Mouse (Mus musculus): ENCODE results near the gene Rbm38. TPM values are rescaled to one million over a fixed set of nuclear protein-coding genes. Genes with fewer than 3 reads are reported as not detected.
A peak's percentile ranks its signal among the peaks of the same experiment; 100 is the strongest.

The Rbm38 gene
- polyA plus RNA-seq, 1 experiment from 2014 or later, result 126 TPM

DNA sequence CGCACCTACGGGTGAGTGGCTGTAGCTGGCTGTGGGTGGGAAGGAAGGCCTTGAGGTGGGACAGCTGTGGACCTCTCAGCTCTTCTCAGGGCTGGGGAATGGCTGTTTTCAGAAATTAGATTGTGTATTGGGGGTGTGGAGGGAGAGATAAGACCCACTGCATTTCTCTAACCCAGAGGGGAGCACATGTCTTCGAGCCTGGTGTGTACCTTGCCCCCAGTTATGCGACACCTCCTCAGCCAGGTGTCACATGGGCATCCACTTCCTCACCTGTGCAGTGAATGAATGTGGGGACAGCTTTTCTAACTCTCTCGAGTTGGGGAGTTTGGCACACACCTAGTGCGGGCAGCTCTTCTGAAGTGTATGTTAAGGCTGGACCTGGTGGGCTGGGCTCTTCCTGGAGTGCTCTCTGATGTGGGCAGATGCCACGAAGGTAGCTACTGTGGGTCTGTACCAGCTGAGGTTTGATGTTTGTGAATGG lies 3.1 kb downstream of the Rbm38 start:
- Histone ChIP-seq H3K4me1 (ENCODE audit: control insufficient read depth in 2 of 2, insufficient read depth in 2 of 2, low read length in 2 of 2) (peaks cover 65 to 75% of the 10 kb centered on the region in 2 experiments), H3K9me3 (ENCODE audit: control insufficient read depth, low read length) (no peaks in the 10 kb centered on the region), H3K36me3 (ENCODE audit: control insufficient read depth, insufficient read depth, low read length) (peaks cover 46% of the 10 kb centered on the region), H3K27me3 (ENCODE audit: control insufficient read depth, insufficient read depth, low read length) (no peaks in the 10 kb centered on the region), H3K27ac (replicated peaks in 1 of 2; ENCODE audit: control insufficient read depth in 1 of 2, insufficient read depth in 1 of 2, low read depth in 2 of 2, low read length in 2 of 2) (peak overlapping the region; percentile 31 to 86; a peak in 3 of 4 replicates), H3K4me3 (ENCODE audit: control insufficient read depth in 1 of 2, insufficient read depth in 1 of 2, low read depth in 1 of 2, low read length in 2 of 2) (peak overlapping the region; percentile 93 to 96), H3K9ac (ENCODE audit: low read length) (peak overlapping the region; percentile 93), H3K4me2 (ENCODE audit: low read length) (peak overlapping the region; percentile 84)
- WGBS, result 48% methylated on average over 7 of the region's 7 CpGs
- no peak for ATAC-seq (ENCODE audit: insufficient number of reproducible peaks, insufficient read depth, low FRiP score, low read depth)

DNA sequence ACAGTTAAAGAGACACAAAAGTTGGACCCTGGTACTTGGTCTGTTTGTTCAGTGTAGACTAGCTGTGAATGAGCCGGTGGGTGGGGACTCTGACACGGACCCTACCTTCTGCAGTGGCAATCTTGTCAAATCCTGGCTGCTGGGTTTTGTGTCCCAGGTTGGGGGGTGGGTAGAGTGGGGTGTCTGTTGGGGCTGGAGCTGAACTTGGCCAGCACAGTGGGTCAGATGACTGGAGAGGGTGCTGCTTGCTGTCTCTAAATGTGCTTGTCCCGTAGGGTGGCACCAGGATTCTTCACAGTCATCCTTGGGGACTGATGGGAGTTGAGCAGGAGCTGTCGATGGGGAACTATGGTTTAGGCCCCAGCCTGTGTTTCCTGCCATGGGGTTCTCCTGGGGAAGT lies 3.7 kb downstream of the Rbm38 start:
- Histone ChIP-seq H3K9me3 (ENCODE audit: control insufficient read depth, low read length) (no peaks in the 10 kb centered on the region), H3K4me3 (ENCODE audit: control insufficient read depth in 1 of 2, insufficient read depth in 1 of 2, low read depth in 1 of 2, low read length in 2 of 2) (peak overlapping the region; percentile 93 to 96), H3K36me3 (ENCODE audit: control insufficient read depth, insufficient read depth, low read length) (peaks cover 52% of the 10 kb centered on the region), H3K4me1 (ENCODE audit: control insufficient read depth in 2 of 2, insufficient read depth in 2 of 2, low read length in 2 of 2) (peaks cover 65 to 71% of the 10 kb centered on the region in 2 experiments), H3K4me2 (ENCODE audit: low read length) (peak overlapping the region; percentile 84), H3K9ac (ENCODE audit: low read length) (peak overlapping the region; percentile 93), H3K27ac (replicated peaks in 1 of 2; ENCODE audit: control insufficient read depth in 1 of 2, insufficient read depth in 1 of 2, low read depth in 2 of 2, low read length in 2 of 2) (peak overlapping the region in 1 of 2 experiments; percentile 86; a peak in 1 of 4 replicates), H3K27me3 (ENCODE audit: control insufficient read depth, insufficient read depth, low read length) (no peaks in the 10 kb centered on the region)
- ATAC-seq (ENCODE audit: insufficient number of reproducible peaks, insufficient read depth, low FRiP score, low read depth), result no peak
- WGBS, result 47% methylated on average over 4 of the region's 4 CpGs

DNA sequence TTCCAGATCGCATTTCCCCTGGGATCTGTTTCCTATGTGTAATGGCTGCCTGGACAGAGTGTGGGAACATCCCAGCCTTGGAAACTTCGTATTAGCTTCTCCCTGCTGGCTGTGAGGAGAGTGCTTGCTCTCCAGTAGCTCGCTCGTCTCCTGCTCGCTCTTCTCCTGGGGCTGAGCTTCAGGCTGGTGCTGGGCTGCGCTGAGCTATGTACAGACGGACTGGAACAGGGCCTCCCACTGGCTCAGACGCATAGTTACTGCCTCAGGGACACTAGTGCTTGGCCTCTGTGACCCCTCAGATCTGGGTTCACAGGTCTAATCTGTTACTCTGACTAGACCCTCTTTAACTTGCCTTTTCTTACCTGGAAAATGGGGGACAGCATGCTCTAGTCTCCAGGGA lies 4.1 kb downstream of the Rbm38 start:
- Histone ChIP-seq H3K36me3 (ENCODE audit: control insufficient read depth, insufficient read depth, low read length) (peaks cover 56% of the 10 kb centered on the region), H3K4me1 (ENCODE audit: control insufficient read depth in 2 of 2, insufficient read depth in 2 of 2, low read length in 2 of 2) (peaks cover 60 to 68% of the 10 kb centered on the region in 2 experiments), H3K4me3 (ENCODE audit: control insufficient read depth in 1 of 2, insufficient read depth in 1 of 2, low read depth in 1 of 2, low read length in 2 of 2) (peak overlapping the region; percentile 93 to 96), H3K9ac (ENCODE audit: low read length) (peak overlapping the region; percentile 93), H3K27me3 (ENCODE audit: control insufficient read depth, insufficient read depth, low read length) (no peaks in the 10 kb centered on the region), H3K9me3 (ENCODE audit: control insufficient read depth, low read length) (no peaks in the 10 kb centered on the region), H3K27ac (replicated peaks in 1 of 2; ENCODE audit: control insufficient read depth in 1 of 2, insufficient read depth in 1 of 2, low read depth in 2 of 2, low read length in 2 of 2) (peak overlapping the region in 1 of 2 experiments; percentile 3; a peak in 2 of 4 replicates), H3K4me2 (ENCODE audit: low read length) (peak overlapping the region; percentile 84)
- 46% methylated on average over 8 of the region's 8 CpGs for WGBS
- no peak for ATAC-seq (ENCODE audit: insufficient number of reproducible peaks, insufficient read depth, low FRiP score, low read depth)

DNA sequence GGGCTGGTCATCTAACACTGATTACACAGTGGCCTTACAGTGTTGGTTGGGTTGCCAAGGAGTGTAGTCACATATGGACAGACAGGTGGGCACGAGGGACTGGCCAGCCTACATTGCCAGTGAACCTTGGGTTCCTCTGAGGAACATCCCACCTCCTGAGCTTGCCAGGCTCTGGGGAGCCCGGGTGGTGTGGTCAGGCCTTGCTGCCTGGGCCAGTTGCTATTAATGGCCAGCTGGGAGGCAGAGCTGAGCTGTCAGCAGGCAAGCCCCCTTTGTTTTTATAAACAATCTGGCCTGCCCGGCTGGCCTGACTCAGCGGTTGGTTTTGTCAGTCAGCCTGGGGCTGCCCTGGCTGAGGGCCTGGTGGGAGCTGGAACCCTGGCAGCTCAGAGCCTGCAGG lies 4.6 kb downstream of the Rbm38 start:
- 0 out of 4 replicates have a peak overlapping the region, but pooled peaks of 1 of the 2 experiments have one; percentile 3 for H3K27ac ChIP-seq (replicated peaks in 1 of 2; ENCODE audit: control insufficient read depth in 1 of 2, insufficient read depth in 1 of 2, low read depth in 2 of 2, low read length in 2 of 2)
- ATAC-seq (ENCODE audit: insufficient number of reproducible peaks, insufficient read depth, low FRiP score, low read depth), result no peak
- H3K4me3 ChIP-seq (ENCODE audit: control insufficient read depth in 1 of 2, insufficient read depth in 1 of 2, low read depth in 1 of 2, low read length in 2 of 2), result peak overlapping the region in 1 of 2 experiments; percentile 96; a peak in 2 of 4 replicates
- H3K36me3 ChIP-seq (ENCODE audit: control insufficient read depth, insufficient read depth, low read length), result peaks cover 62% of the 10 kb centered on the region
- H3K9ac ChIP-seq (ENCODE audit: low read length), result peak overlapping the region; percentile 93
- peak overlapping the region; percentile 84 for H3K4me2 ChIP-seq (ENCODE audit: low read length)
- H3K27me3 ChIP-seq (ENCODE audit: control insufficient read depth, insufficient read depth, low read length), result no peaks in the 10 kb centered on the region
- H3K9me3 ChIP-seq (ENCODE audit: control insufficient read depth, low read length), result no peaks in the 10 kb centered on the region
- WGBS, result 10% methylated on average over 4 of the region's 4 CpGs
- H3K4me1 ChIP-seq (ENCODE audit: control insufficient read depth in 2 of 2, insufficient read depth in 2 of 2, low read length in 2 of 2), result peaks cover 56 to 70% of the 10 kb centered on the region in 2 experiments

DNA sequence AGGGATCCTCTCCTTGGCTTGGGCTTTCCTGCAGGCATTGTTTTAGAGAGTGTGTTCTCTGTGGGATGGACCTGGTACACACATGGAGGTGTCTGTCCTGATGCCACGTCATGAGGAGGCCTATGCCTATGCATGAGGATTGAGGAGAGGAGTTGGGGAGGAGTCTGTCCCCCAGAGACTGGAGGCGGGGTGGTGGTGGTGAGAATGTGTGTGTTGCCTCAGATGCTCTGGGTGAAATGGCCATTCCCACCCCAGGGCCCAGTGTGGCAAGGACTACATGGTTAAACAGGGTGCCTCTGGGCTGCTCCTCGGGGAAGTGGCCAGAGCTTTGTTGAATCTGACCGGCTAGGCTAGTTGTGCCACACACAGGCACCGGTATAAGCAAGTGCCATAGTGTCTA lies 6.0 kb downstream of the Rbm38 start:
- no peaks in the 10 kb centered on the region for H3K27me3 ChIP-seq (ENCODE audit: control insufficient read depth, insufficient read depth, low read length)
- 65% methylated on average over 5 of the region's 5 CpGs for WGBS
- no peaks in the 10 kb centered on the region for H3K9me3 ChIP-seq (ENCODE audit: control insufficient read depth, low read length)
- H3K4me1 ChIP-seq (ENCODE audit: control insufficient read depth in 2 of 2, insufficient read depth in 2 of 2, low read length in 2 of 2), result peaks cover 50 to 77% of the 10 kb centered on the region in 2 experiments
- peak overlapping the region; percentile 84 for H3K4me2 ChIP-seq (ENCODE audit: low read length)
- peaks cover 75% of the 10 kb centered on the region for H3K36me3 ChIP-seq (ENCODE audit: control insufficient read depth, insufficient read depth, low read length)
- peak overlapping the region; percentile 93 for H3K9ac ChIP-seq (ENCODE audit: low read length)
- ATAC-seq (ENCODE audit: insufficient number of reproducible peaks, insufficient read depth, low FRiP score, low read depth), result no peak
- H3K27ac ChIP-seq (replicated peaks in 1 of 2; ENCODE audit: control insufficient read depth in 1 of 2, insufficient read depth in 1 of 2, low read depth in 2 of 2, low read length in 2 of 2), result 0 out of 4 replicates have a peak overlapping the region, but pooled peaks of 1 of the 2 experiments have one; percentile 36
- H3K4me3 ChIP-seq (ENCODE audit: control insufficient read depth in 1 of 2, insufficient read depth in 1 of 2, low read depth in 1 of 2, low read length in 2 of 2), result peak overlapping the region in 1 of 2 experiments; percentile 10; a peak in 1 of 4 replicates

DNA sequence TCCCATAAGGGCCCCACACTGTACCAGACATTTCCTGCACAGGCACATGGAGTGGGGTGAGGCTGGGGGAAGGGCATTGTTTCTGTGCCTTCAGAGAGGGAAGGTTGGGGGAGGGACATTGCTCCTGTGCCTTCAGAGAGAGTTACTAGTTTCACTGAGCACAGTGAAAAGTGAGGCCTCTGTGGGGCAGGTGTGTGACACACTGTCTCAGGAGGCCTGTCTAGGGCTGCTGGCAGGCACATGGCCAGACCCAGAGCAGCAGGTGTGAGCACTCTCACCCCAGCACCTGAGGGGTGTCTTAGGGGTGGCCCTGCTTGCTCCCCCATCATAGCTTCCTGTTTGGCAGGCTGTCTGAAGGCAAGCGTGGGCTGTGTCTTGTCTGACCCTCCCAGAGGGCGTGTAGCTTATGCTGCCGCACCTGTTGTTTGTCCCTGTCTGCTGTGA lies 6.4 kb downstream of the Rbm38 start:
- peak overlapping the region in 1 of 2 experiments; percentile 43; a peak in 1 of 4 replicates for H3K27ac ChIP-seq (replicated peaks in 1 of 2; ENCODE audit: control insufficient read depth in 1 of 2, insufficient read depth in 1 of 2, low read depth in 2 of 2, low read length in 2 of 2)
- WGBS, result 41% methylated on average over 3 of the region's 3 CpGs
- H3K9ac ChIP-seq (ENCODE audit: low read length), result peak overlapping the region; percentile 93
- peaks cover 79% of the 10 kb centered on the region for H3K36me3 ChIP-seq (ENCODE audit: control insufficient read depth, insufficient read depth, low read length)
- no peaks in the 10 kb centered on the region for H3K27me3 ChIP-seq (ENCODE audit: control insufficient read depth, insufficient read depth, low read length)
- H3K4me3 ChIP-seq (ENCODE audit: control insufficient read depth in 1 of 2, insufficient read depth in 1 of 2, low read depth in 1 of 2, low read length in 2 of 2), result peak overlapping the region in 1 of 2 experiments; percentile 10; a peak in 1 of 4 replicates
- H3K4me2 ChIP-seq (ENCODE audit: low read length), result peak overlapping the region; percentile 84
- H3K4me1 ChIP-seq (ENCODE audit: control insufficient read depth in 2 of 2, insufficient read depth in 2 of 2, low read length in 2 of 2), result peaks cover 50 to 77% of the 10 kb centered on the region in 2 experiments
- H3K9me3 ChIP-seq (ENCODE audit: control insufficient read depth, low read length), result no peaks in the 10 kb centered on the region
- ATAC-seq (ENCODE audit: insufficient number of reproducible peaks, insufficient read depth, low FRiP score, low read depth), result no peak

DNA sequence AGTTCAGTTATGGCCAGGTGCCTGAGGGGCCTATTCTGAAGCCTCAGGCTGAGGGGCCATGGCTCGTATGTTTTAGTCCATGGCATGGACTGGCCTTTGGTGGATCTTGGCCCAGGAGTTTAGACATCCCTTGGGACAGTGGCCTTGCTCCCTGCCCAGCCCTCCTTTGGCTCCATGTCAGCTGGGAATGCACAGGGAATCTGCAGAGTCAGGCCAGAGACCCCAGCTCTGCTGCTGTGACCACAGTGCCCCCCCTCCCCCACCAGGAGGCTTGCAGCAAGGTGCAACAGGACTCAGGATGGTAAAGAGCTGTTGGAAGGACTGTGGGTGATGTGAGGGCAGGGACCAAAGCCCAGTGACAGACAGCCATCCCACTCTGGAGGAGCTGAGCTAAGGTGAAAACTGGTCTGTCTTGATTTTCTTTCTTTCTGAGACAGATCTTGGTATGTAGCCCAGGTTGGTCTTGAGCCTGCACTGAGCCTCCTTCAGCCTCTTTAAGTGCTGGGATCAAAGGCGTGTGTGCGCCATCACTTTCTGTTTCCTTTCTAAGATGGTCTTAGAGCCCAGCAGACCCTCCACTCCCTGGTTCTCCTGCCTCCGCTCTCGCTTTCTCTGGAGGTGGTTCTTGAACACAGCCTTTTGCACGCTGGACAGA lies 7.0 kb downstream of the Rbm38 start:
- Histone ChIP-seq H3K9me3 (ENCODE audit: control insufficient read depth, low read length) (no peaks in the 10 kb centered on the region), H3K27ac (replicated peaks in 1 of 2; ENCODE audit: control insufficient read depth in 1 of 2, insufficient read depth in 1 of 2, low read depth in 2 of 2, low read length in 2 of 2) (peak overlapping the region; percentile 12 to 50; a peak in 2 of 4 replicates), H3K4me1 (ENCODE audit: control insufficient read depth in 2 of 2, insufficient read depth in 2 of 2, low read length in 2 of 2) (peaks cover 50 to 77% of the 10 kb centered on the region in 2 experiments), H3K4me3 (ENCODE audit: control insufficient read depth in 1 of 2, insufficient read depth in 1 of 2, low read depth in 1 of 2, low read length in 2 of 2) (peak overlapping the region in 1 of 2 experiments; percentile 8; a peak in 1 of 4 replicates), H3K4me2 (ENCODE audit: low read length) (peak overlapping the region; percentile 84), H3K36me3 (ENCODE audit: control insufficient read depth, insufficient read depth, low read length) (peaks cover 85% of the 10 kb centered on the region), H3K27me3 (ENCODE audit: control insufficient read depth, insufficient read depth, low read length) (no peaks in the 10 kb centered on the region), H3K9ac (ENCODE audit: low read length) (peak overlapping the region; percentile 32)
- WGBS, result 76% methylated on average over 6 of the region's 6 CpGs
- no peak for ATAC-seq (ENCODE audit: insufficient number of reproducible peaks, insufficient read depth, low FRiP score, low read depth)

All from heart, embryonic 14.5 days (tissue).